Mouse (Mus musculus) inflammation-experienced regulatory T-cells, adult 6 months (primary cell): Measurements from ENCODE around the gene D630045J12Rik. TPM values are rescaled to one million over a fixed set of nuclear protein-coding genes. Genes with fewer than 3 reads are reported as not detected.

Experiments used
- ATAC-seq: one replicate; pipeline ENCODE4 v1.8.0; 2017
- polyA plus RNA-seq, 3 experiments: library from polyadenylated mRNA; unstranded; fragments of 100-300 nt; shearing (Covaris generic); gene quantifications; one replicate each; pipeline ENCODE4 v1.2.1; 2017

D630045J12Rik gene
- polyA plus RNA-seq, 3 experiments from 2014 or later = 0.08 TPM; not detected in 2

DNA sequence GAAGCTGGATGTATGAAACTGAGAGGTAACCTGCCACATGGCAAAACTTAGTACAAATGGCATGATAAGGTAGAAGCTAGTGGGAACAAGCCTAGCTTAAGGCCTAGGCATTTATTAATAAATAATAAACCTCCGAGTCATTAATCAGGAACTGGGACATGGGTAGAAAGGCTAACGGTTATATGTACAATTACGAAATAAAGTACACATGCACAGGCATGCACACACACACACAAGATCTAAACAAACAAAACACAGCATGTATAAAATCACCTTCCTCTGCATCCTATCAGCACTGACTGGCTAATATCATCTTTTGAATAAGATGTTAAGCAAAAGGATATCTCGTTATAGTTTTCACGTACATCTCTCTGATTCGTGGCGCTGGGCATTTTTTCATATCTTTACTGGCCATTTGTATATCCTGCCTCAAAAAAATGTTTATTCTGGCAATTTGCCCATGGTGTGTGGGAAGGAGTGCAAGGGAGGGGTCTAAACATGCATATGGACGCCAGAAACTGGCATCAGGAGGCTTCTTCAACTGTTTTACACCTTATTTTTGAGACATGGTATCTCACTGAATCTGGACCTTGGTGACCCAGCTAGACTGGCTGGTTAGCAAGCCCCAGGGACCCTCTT lies 67.4 kb downstream of the D630045J12Rik start:
- no peak for ATAC-seq

DNA sequence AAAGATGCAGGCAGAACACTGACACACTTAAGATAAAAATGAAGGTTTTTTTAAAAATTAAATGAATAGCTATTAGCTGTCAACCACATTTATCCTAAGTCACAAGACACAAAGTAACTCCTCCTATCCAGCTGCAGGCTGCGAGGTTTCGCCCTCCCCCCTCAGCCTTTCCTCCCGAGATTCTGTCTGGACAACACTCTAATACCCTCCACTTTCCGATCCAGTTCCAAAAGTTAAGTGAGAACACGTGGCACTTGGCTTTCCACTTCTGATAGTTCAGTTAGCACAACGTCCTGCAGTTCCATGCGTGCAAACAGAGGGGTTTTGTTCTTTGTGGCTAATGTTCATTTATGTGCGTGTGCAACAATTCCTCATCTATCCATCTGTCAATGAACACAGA lies 69.0 kb downstream of the D630045J12Rik start:
- no peak for ATAC-seq

DNA sequence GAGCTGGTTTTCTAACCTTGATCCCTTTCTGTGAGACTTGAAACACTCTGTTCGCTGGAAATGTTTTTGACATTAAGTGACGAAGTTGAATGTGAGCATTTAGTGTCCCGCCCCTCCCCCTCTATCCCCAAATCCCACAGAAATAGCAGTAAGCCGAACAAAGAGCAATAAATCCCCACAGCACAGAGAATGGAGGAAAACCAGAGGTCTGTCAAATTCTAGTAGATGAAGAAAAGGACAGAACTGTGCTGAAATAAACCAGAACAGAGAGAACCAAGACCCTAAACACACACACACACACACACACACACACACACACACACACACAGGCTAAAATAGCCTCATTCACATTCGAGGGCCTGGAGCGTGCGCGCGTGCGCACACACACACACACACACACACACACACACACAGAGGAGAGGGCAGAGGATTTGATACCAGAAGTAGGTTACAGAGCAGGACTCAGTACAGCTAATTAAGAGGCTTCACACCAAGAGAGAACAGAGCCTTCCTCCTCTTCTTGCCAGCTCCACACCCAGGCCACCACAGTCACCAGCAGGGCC lies 72.0 kb downstream of the D630045J12Rik start:
- no peak for ATAC-seq

DNA sequence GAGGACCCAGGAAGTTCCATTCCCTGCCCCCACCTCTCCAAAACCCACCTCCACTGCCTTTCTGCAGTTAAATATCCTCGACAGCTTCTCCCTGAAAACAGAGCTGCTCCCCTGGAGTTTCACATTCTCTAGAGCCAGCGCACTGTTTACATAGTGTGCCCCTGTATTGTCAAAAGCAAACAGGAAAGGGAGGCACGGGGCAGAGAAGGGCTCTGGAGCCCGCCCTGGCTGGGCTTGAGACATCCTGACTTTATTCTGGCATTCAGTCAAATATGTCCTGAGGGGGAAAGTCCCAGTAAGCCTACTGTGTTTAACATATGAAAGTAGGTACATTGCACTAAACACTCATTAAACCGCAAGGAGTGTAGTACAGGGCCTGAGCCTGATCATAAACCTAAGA lies 73.1 kb downstream of the D630045J12Rik start:
- no peak for ATAC-seq

DNA sequence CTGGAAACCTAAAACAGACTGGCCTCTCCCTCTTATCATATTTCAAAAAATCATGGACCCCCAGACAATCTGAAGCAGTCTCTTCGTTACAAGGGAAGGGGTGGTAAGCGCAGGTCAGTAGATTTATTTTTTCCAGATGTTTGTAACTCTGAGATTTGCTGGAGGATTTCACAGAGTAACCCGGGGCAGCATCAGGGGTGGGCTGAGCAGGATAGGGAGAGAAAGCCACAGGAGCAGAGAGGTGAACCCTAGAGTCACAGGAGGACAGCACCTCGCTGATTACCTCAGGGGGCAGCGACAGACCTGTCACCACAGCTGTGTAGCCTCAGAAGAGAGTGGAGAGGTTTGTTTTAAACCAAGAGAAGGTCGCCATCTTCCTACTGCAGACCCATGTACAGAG lies 88.4 kb downstream of the D630045J12Rik start:
- ATAC-seq = no peak

DNA sequence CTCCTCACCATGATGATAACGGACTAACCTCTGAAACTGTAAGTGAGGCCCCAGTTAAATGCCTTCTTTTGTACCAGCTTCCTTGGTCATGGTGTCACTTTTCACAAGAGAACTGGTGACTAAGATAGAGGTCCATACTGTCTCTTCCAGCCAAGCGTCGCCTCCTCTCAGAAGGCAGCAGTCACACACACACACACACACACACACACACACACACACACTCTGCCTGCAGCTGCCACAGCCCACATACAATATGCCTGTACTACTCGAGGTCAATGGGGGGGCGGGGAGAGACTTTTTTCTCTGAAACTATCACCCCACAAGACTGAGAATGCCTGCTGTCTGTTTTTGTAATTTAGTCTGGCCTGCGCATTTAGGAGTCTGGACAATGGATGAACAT lies 89.1 kb downstream of the D630045J12Rik start:
- no peak for ATAC-seq

DNA sequence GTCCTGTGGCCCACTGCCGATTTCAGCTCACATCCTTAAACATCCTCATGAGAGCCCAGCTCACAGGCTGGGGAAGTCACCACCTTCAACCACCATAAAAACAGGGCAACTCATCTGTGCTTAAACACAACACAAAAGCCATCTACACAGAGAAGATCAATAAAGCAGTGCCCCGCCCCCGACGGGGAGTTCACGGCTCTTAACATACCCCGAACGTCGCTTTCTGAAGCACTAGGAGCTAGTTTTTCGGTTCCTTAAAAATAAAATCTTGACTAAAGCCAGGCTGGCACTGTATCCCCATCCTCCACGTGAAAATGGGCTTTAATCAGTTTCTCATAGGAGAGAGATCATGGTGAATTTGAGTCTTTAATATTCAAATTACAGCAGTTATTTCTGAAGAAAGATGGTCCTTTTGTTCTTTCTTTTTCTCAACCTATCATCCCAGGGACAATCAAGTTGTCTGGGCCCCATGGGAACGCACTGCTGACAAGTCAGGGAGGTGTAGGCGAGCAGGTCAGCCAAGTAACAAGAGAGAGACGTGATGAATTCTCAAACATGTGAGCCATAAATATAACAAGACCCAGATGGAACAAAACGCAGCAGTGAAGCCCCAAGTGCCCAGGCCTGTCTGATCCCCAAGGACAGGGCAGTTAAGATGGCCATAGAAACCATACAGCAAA lies 90.8 kb downstream of the D630045J12Rik start:
- ATAC-seq = no peak

DNA sequence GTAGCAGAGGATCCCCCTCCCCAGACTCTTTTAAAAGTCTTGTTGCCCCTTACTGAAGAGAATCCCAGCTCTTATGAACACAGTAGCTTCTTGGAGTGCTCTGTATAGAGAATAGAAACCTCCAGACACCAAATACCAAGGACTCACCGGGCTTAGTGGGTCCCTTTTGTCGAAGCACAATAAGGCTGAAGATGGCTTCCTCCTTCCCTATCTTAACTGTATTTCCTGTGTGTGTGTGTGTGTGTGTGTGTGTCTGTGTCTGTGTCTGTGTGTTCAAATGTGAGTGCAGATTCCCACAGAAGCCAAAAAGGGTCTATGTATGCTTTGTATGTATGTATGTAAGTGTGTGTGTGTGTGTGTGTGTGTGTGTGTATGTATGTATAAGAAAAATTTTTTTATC lies 93.3 kb downstream of the D630045J12Rik start:
- ATAC-seq = no peak

DNA sequence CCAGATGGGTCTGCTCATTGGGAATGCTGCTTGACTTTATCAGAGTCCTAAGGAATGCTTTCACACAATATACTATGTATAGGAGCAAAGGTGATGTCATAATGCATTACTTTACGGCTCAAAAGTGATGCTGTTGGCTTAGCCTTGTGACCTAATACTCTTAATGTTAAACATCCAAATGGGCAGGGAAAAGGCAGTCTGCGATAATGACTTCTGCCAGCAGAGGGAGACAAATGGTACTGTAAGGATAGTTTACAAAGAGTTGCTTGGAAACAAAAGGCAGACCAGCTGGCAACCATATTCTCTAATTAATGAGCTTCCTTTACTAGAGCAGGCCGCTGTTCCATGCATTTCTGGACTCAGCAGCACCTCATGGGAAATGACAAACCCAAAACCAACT lies 93.7 kb downstream of the D630045J12Rik start:
- ATAC-seq = peak; percentile 60

DNA sequence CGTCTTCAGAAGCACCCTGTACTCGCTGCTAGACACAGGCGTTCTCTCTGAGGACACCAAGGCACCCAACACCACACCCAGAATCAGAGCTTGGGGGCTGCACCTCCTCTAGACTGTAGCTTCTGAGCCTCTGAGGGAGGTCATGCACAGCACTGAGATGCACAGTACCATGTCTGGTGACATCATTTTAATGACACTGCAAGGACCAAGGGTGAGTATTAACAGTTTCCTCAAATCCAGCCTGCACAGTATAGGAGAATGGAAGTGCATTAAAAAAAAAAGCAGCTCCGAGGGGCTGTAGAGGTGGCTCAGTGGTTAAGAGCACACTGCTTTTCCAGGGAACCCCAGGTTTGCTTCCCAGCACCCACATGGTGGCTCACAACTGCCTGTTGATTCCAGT lies 94.2 kb downstream of the D630045J12Rik start:
- no peak for ATAC-seq

DNA sequence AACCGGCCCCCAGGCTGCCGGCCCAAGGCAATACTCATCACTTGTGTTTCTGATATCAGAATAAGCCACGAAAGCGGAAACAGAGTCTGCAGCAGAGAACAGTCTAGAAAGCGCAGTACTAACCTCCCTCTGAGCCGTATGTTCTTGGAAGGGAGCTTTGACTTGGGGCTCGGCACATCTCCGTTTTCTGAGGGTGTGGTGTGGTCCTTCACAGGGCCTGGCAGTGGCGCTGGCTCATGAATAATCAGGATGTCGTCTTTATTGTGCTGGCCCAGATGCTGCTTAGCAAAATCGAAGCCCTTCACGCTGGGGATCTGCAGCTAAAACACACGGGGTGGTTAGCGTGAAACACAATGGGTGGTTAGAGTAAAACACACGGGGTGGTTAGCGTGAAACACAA lies 95.9 kb downstream of the D630045J12Rik start:
- no peak for ATAC-seq

DNA sequence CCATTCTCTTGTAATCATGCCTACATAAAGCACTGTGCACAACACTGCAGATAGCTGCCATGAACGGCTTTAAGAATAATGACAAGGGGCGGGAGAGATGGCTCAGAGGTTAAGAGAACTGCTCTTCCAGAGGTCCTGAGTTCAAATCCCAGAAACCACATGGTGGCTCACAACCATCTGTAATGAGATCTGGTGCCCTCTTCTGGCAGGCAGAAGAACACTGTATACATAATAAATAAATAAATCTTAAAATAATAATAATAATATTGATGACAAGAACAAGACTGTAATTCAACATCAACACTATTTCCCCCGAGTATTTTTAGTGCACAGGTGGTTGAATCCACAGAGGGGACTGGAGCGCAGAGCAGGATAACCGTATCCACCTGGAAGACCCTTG lies 97.6 kb downstream of the D630045J12Rik start:
- no peak for ATAC-seq

DNA sequence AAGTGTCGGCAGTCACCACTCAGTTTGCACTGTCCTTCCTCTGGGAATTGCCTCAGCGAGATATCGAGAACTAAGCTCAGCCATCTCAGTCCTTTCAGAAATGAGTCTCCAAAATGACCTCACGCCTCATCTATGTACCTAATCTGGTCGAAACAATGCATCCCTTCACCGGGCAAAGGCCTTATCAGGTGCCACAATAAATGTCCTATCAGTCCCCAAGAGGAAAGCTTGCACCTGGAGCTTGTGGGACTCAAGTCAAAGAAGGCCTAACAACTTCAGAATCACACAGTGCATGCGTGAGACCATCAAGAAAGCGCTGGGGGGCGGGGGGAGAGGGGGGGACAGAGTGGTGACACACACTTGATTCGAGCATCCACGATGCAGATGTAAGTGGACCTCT lies 101.5 kb downstream of the D630045J12Rik start:
- ATAC-seq = no peak

DNA sequence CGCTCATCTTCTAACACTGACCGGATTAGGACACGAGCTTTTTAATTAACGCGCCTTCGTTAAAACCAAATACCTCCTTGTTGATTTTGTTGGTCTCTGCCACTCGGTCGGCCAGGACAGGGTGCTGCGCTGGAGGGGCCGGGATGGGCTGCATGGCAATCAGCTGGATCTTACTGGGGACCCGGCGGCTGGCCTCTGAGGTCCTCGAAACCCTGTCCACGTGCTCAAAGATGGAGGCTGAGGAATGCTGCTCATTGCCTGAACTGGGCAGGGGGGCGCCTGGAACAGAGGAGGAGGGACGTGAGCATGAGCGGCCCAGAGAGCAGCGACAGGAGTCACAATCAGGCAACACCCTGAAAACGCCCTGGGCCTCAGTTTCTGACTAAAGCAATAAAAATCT lies 104.3 kb downstream of the D630045J12Rik start:
- no peak for ATAC-seq

DNA sequence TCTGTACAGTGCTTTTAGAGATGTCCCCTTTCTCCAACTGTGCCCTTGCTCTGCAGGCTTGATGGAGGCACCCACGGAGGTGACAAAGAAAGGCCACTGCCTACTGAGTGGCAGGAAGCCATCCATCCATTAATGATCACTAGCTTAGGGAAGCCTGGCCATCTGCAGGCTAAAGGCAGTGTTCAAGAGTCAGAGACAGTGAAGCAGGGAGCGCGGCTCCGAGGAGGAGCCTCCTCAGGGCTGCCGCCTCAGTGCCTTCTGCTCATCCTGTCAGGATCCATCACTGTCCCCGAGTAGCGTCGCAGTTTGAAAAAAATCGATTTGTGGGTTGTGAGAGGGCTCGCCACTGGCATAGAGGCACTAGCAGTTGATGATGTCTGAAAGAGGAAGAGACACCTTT lies 105.2 kb downstream of the D630045J12Rik start:
- no peak for ATAC-seq

DNA sequence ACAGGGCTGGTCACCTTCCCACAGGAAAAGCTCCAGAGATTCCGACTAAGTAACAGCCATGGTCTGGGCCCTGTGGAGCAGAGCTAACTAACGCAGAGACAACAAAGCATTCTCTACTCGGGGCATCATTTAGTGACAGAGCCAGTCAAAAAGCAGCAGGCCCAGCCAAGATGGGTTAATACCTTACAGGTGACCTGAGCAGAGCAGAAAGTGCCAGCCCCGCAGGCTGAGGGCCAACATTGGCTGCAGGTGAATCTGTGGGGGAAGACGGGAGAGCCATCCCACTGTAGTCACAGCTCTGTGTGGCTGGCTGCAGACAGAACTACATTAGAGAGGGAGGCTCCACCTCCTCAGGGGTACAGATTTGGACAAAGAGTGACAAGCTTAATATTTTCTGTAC lies 106.5 kb downstream of the D630045J12Rik start:
- ATAC-seq = no peak

DNA sequence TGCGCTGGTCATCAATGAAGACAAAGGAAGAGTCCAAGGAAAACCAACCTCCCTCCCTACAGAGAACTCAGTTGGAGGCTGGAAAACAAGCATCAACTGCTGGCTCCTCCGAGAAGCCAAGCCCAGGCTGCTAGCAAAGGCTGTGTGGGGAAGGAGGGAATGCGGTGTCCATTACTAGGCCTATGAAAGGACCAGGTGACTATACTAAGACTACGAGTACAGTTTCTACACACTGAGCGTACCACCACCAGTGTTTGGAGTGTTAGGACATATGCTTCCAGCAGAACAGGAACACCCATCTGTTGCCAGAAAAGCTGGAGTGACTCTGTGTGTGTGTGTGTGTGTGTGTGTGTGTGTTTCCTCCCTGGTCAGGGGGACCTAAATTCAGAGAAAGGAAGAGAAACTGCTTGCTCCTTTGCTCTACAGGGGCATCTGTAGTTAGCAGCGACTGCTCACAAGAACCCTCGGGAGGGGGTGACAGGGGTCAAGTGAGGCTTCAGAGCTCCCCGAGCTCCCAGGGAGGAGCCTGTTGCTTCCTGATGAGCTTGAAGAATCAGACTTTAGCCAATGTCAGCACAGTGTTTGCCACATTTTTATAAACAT lies 108.2 kb downstream of the D630045J12Rik start:
- ATAC-seq = no peak

DNA sequence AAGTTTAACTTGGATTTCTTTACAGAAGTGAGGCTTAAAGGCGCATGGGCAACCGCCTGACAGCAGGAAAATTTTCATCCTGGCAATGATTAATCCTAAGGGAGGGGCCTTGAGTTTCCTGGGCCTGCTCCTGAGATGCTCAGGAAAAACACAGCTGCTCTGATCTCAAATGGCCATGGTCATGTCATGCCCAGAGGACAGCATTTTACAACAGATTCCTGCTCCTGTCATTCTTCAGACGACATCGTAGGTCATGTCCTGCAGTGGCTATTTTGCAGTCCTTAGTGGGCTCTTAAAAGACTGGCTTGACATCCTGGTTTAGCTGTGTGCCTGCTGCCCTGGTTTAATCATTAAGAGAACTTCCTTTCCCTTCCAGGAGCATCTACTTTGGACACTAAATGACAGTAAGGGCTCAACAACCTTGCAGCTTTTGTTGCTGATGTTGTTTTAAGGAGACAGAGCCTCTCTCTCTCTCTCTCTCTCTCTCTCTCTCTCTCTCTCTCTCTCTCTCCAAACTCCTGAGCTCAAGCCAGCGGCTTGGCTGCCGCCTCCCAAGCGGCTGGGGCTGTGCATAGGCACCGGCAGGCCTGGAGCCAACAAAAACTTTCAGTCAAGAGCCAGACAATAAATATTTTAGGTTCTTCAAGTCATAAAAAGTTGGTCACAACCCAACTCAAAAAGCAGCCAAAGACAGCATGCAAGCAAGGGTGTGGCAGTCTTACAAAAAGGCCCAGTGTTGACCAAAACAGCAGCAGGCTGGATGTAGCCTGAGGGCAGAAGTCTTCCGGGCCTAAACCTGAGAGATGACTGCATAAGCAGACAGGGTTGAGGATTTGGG lies 109.4 kb downstream of the D630045J12Rik start:
- no peak for ATAC-seq

DNA sequence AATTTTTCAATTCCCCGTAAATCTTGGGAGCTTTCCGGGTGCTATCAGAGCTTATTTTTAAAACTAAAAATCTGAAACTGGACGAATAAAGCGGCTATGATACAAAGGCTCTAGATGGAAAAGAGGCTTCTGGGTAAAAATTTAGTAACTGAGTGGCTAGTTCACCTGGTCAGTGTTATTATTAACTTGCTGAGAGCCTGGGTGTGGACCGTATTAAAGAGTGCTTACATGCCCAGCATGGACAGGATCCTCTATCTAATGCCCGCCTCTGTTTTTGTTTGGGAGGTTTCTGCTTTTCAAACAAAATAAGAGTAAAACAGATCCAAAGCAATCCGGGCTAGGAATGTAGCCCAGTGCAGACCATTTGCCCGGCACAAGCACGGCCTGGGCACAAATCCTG lies 113.4 kb downstream of the D630045J12Rik start:
- ATAC-seq = no peak

DNA sequence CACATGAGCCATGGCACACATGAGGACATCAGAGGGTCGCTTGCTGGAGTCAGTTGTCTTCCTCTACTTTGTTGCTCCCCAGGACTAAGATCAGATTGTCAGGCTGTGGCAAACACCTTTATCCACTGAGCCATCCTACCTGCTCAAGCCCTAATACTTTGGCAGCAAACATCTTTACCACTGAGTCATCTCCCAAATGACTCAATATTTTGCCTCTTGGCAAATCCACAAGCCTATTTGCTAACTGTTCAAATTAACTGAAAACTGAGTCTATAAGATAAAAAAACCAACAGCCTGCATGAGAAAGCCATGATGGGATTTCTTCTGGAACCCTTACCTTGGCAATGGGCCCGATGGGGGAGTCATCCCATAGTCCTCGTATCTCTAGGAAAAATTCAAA lies 114.7 kb downstream of the D630045J12Rik start:
- ATAC-seq = no peak

DNA sequence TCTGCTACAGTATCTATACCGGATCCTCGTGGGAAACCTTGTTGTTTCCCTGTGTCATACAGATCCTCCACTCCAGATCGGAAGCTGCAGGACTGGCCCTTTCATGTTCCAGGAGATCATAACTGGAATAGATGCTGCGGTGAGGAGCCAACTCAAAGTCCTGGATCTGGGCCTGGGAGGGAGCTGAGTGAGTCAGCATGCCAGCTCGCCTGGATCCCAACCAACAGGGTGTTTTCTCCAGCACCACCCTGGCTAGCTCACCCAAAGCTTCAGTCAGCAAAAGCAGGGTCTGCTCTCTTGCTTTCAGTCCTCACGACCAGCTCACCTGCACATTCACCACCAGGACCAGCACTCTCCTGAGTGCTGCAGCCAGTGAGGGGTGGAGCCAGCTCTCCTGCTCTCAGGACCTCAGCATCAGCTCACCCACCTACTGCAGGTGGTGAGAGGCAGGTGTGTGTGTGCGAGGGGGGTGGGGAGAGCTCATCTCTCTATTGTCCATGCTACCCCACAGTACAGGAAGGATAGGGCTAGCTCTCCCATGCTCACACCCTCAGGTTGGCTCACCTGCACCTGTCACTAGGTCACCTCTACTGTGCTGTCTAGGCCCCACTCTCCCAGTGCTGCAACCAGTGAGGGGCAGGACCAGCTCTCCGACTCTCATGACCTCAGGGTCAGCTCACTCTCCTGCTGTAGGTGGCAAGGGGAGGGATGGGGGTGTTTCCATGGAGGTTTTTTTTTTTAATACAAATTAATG lies 118.8 kb downstream of the D630045J12Rik start:
- ATAC-seq = no peak

DNA sequence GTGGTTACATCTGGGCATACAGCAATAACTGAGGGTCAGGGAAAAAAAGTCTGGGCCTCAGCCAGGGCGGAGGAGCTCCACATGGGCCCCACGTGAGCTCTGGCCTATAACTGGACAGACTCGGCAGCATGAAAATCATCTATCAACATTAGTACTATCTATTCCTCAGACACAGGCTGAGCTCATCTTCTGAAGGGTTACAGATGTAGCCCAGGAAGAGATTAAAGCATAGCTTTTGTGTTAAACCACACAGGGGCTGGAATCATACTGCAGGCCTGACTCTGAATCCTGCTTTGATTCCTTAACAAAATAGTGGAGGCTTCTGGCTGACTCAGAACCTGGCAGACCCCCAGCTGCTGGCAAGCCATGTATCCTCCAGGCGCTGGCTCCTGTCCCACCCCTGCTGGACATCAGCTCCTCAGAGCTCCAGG lies 122.0 kb downstream of the D630045J12Rik start:
- no peak for ATAC-seq
